Mouse (Mus musculus) urinary bladder, adult 18-20 months (tissue): Measurements from ENCODE around the gene Dicer1.
A peak's percentile ranks its signal among the peaks of the same experiment; 100 is the strongest.

Experiments used
- DNase-seq, 2 experiments: peaks; one replicate each; pipeline ENCODE4 v3.0.0; 2022; ENCODE audit warnings: low spot score in 2 of 2, mixed read lengths in 2 of 2

The Dicer1 gene

GRCm38 (mm10) chr12:104751814-104752765, at the start of gene Dicer1:
Dicer1 (minus strand) TSS chr12:104751952.
- DNase-seq: peak; percentile 95 to 99

- no peak for DNase-seq
Measured at GRCm38 (mm10) chr12:104799365-104799764, 47.6 kb upstream of the Dicer1 start.

GRCm38 (mm10) chr12:104797905-104798304, 46.2 kb upstream of the Dicer1 start:
- no peak for DNase-seq

GRCm38 (mm10) chr12:104796635-104797378, 45.1 kb upstream of the Dicer1 start:
- DNase-seq: no peak

- no peak for DNase-seq
Measured at GRCm38 (mm10) chr12:104794957-104795356, 43.2 kb upstream of the Dicer1 start.

- no peak for DNase-seq
Measured at GRCm38 (mm10) chr12:104793486-104793885, 41.7 kb upstream of the Dicer1 start.

GRCm38 (mm10) chr12:104777603-104778002, 25.9 kb upstream of the Dicer1 start:
- DNase-seq: peak; percentile 26 to 35

- DNase-seq: no peak
Measured at GRCm38 (mm10) chr12:104771941-104772340, 20.2 kb upstream of the Dicer1 start.

- no peak for DNase-seq
Measured at GRCm38 (mm10) chr12:104769201-104769785, 17.5 kb upstream of the Dicer1 start.

- DNase-seq: no peak
Measured at GRCm38 (mm10) chr12:104767183-104767582, 15.4 kb upstream of the Dicer1 start.

GRCm38 (mm10) chr12:104765761-104766160, 14.0 kb upstream of the Dicer1 start:
- no peak for DNase-seq

- DNase-seq: no peak
Measured at GRCm38 (mm10) chr12:104765116-104765515, 13.4 kb upstream of the Dicer1 start.

GRCm38 (mm10) chr12:104763918-104764317, 12.2 kb upstream of the Dicer1 start:
- DNase-seq: no peak

GRCm38 (mm10) chr12:104761411-104761810, 9.7 kb upstream of the Dicer1 start:
- no peak for DNase-seq

GRCm38 (mm10) chr12:104758066-104758465, 6.3 kb upstream of the Dicer1 start:
- DNase-seq: no peak

- no peak for DNase-seq
Measured at GRCm38 (mm10) chr12:104753686-104754085, 1.9 kb upstream of the Dicer1 start.

GRCm38 (mm10) chr12:104751331-104751813, 380 bp downstream of the Dicer1 start:
- peak; percentile 7 to 55 for DNase-seq

GRCm38 (mm10) chr12:104748946-104749345, 2.8 kb downstream of the Dicer1 start:
- DNase-seq: no peak

GRCm38 (mm10) chr12:104747252-104747651, 4.5 kb downstream of the Dicer1 start:
- DNase-seq: no peak

- no peak for DNase-seq
Measured at GRCm38 (mm10) chr12:104746601-104747000, 5.2 kb downstream of the Dicer1 start.

GRCm38 (mm10) chr12:104743687-104744086, 8.1 kb downstream of the Dicer1 start:
- no peak for DNase-seq

- no peak for DNase-seq
Measured at GRCm38 (mm10) chr12:104742247-104742646, 9.5 kb downstream of the Dicer1 start.
